Mouse (Mus musculus) spleen, postnatal 14 days (tissue): Measurements from ENCODE around the gene Gdpd1.

ENCODE experiments used
- DNase-seq, 2 experiments: peaks; one replicate each; pipeline ENCODE4 v3.0.0; 2021 to 2022; ENCODE audit warnings: low spot score in 2 of 2

The Gdpd1 gene

GRCm38 (mm10) chr11:86992461-86992988 is 81.3 kb downstream of the Gdpd1 start:
- DNase-seq = no peak

- DNase-seq = no peak
Measured at GRCm38 (mm10) chr11:86991241-86991640, 82.6 kb downstream of the Gdpd1 start.

GRCm38 (mm10) chr11:86990309-86990708 is 83.6 kb downstream of the Gdpd1 start:
- DNase-seq = no peak

- no peak for DNase-seq
Measured at GRCm38 (mm10) chr11:86984990-86985389, 88.9 kb downstream of the Gdpd1 start.
